Mouse (Mus musculus) erythroblast, embryonic 14.5 days (primary cell): ENCODE measurements around the gene Eef2. TPM values are rescaled to one million over a fixed set of nuclear protein-coding genes. Genes with fewer than 3 reads are reported as not detected.
"Not testable (repeated sequence)": the region's sequence is repeated elsewhere in the genome, so short reads cannot be mapped to it uniquely, and the experiment has no call there.

Source experiments
- H3K27me3 ChIP-seq: 2 replicates; pipeline ENCODE4 v1.6.1; 2012; ENCODE audit warnings: inconsistent platforms; ENCODE audit not compliant: control insufficient read depth
- H3K36me3 ChIP-seq: 2 replicates; pipeline ENCODE4 v1.6.1; 2012; ENCODE audit warnings: mild to moderate bottlenecking, inconsistent platforms; ENCODE audit not compliant: control insufficient read depth
- H3K4me1 ChIP-seq: 2 replicates; pipeline ENCODE4 v1.6.1; 2012; ENCODE audit warnings: inconsistent platforms; ENCODE audit not compliant: control insufficient read depth
- H3K4me3 ChIP-seq: replicated peaks from 2 replicates; pipeline ENCODE3; 2012; ENCODE audit warnings: moderate library complexity, mild to moderate bottlenecking, inconsistent platforms
- H3K9me3 ChIP-seq: 2 replicates; pipeline ENCODE4 v1.6.1; 2012; ENCODE audit warnings: low read length, inconsistent platforms, mixed read lengths; ENCODE audit not compliant: control insufficient read depth
- GATA1 ChIP-seq: IDR thresholded peaks from 2 replicates; pipeline ENCODE4 v1.6.1; 2012; ENCODE audit warnings: low read length, inconsistent platforms, mixed read lengths
- TAL1 ChIP-seq: IDR thresholded peaks from 3 replicates; pipeline ENCODE4 v1.6.1; 2012; ENCODE audit warnings: low read length, inconsistent platforms, mixed read lengths
- polyA plus RNA-seq: library from polyadenylated mRNA; stranded (reverse); fragments of >175 nt; gene quantifications from 2 replicates; pipeline ENCODE4 v1.2.3, GENCODE M21; 2012

The Eef2 gene
- polyA plus RNA-seq, 1 experiment = 124 TPM

GRCm38 (mm10) chr10:81177491-81177925 lies 1.1 kb downstream of the Eef2 start:
- TF ChIP-seq GATA1 = peak; percentile 16; the same call in 1 of the 2 replicates
- peak; percentile 16; the same call in 1 of the 3 replicates for TF ChIP-seq TAL1

GRCm38 (mm10) chr10:81177958-81178712 lies 1.7 kb downstream of the Eef2 start:
- TF ChIP-seq TAL1 = no peak
- no peak for TF ChIP-seq GATA1
- H3K27me3 ChIP-seq = no peaks in the 10 kb centered on the region; the same call in 1 of the 2 replicates
- peaks cover 59% of the 10 kb centered on the region for H3K36me3 ChIP-seq
- H3K4me3 ChIP-seq = peak overlapping the region; percentile 84
- H3K4me1 ChIP-seq = peaks cover 90% of the 10 kb centered on the region
- H3K9me3 ChIP-seq = no peaks in the 10 kb centered on the region

More at GRCm38 (mm10) chr10:81177491-81177925, 1.1 kb downstream of the Eef2 start:
- peak overlapping the region; percentile 84 for H3K4me3 ChIP-seq
- peaks cover 57% of the 10 kb centered on the region for H3K36me3 ChIP-seq
- no peaks in the 10 kb centered on the region for H3K9me3 ChIP-seq
- no peaks in the 10 kb centered on the region; the same call in 1 of the 2 replicates for H3K27me3 ChIP-seq
- H3K4me1 ChIP-seq = peaks cover 89% of the 10 kb centered on the region

- H3K4me3 ChIP-seq = peak overlapping the region; percentile 84
- H3K27me3 ChIP-seq = no peaks in the 10 kb centered on the region; the same call in 1 of the 2 replicates
- no peaks in the 10 kb centered on the region for H3K9me3 ChIP-seq
- peaks cover 64% of the 10 kb centered on the region for H3K36me3 ChIP-seq
- TF ChIP-seq GATA1 = no peak
- no peak for TF ChIP-seq TAL1
- peaks cover 89% of the 10 kb centered on the region for H3K4me1 ChIP-seq
Observed at GRCm38 (mm10) chr10:81178927-81179326, 2.5 kb downstream of the Eef2 start.

GRCm38 (mm10) chr10:81179451-81180342 lies 3.3 kb downstream of the Eef2 start:
- TF ChIP-seq GATA1 (no peak), TAL1 (no peak)
- H3K9me3 ChIP-seq = no peaks in the 10 kb centered on the region
- no peaks in the 10 kb centered on the region; the same call in 1 of the 2 replicates for H3K27me3 ChIP-seq
- peaks cover 72% of the 10 kb centered on the region for H3K36me3 ChIP-seq
- no peak overlapping the region for H3K4me3 ChIP-seq
- H3K4me1 ChIP-seq = peaks cover 88% of the 10 kb centered on the region

GRCm38 (mm10) chr10:81180946-81181345 lies 4.5 kb downstream of the Eef2 start:
- no peaks in the 10 kb centered on the region for H3K9me3 ChIP-seq
- H3K27me3 ChIP-seq = no peaks in the 10 kb centered on the region; the same call in 1 of the 2 replicates
- H3K36me3 ChIP-seq = peaks cover 82% of the 10 kb centered on the region
- H3K4me1 ChIP-seq = peaks cover 80% of the 10 kb centered on the region
- no peak overlapping the region for H3K4me3 ChIP-seq
- TF ChIP-seq TAL1 = no peak
- TF ChIP-seq GATA1 = no peak

GRCm38 (mm10) chr10:81181860-81182259 lies 5.4 kb downstream of the Eef2 start:
- H3K27me3 ChIP-seq, H3K9me3 ChIP-seq, H3K4me3 ChIP-seq: not testable (repeated sequence)
- H3K36me3 ChIP-seq = peaks cover 88% of the 10 kb centered on the region
- H3K4me1 ChIP-seq = peaks cover 76% of the 10 kb centered on the region

GRCm38 (mm10) chr10:81182336-81183333 lies 6.2 kb downstream of the Eef2 start, which contains the start of gene Dapk3:
Dapk3 (plus strand) TSS chr10:81183005.
- H3K9me3 ChIP-seq = no peaks in the 10 kb centered on the region
- no peaks in the 10 kb centered on the region; the same call in 1 of the 2 replicates for H3K27me3 ChIP-seq
- TF ChIP-seq GATA1 = no peak
- TF ChIP-seq TAL1 = no peak
- H3K36me3 ChIP-seq = peaks cover 87% of the 10 kb centered on the region
- H3K4me3 ChIP-seq = peak within 1 kb of the TSS; percentile 72
- peaks cover 73% of the 10 kb centered on the region for H3K4me1 ChIP-seq

- Histone ChIP-seq H3K4me1 (peaks cover 64% of the 10 kb centered on the region), H3K36me3 (peaks cover 81% of the 10 kb centered on the region), H3K27me3 (no peaks in the 10 kb centered on the region; the same call in 1 of the 2 replicates), H3K9me3 (no peaks in the 10 kb centered on the region), H3K4me3 (peak within 1 kb of the TSS; percentile 72)
- TF ChIP-seq TAL1 = no peak
- no peak for TF ChIP-seq GATA1
Observed at GRCm38 (mm10) chr10:81183805-81184204, 7.4 kb downstream of the Eef2 start, which contains the start of gene 4930442H23Rik. 4930442H23Rik (minus strand) TSS chr10:81183849.
